Mouse (Mus musculus) kidney, adult 2 months (tissue): ENCODE data around the gene Slc9a3. TPM values are rescaled to one million over a fixed set of nuclear protein-coding genes. Genes with fewer than 3 reads are reported as not detected.
A peak's percentile ranks its signal among the peaks of the same experiment; 100 is the strongest.

Experiments used
- DNase-seq: peaks from one replicate; pipeline ENCODE4 v3.0.0; 2021
- H3K27ac ChIP-seq: fragments of 200-500 bp; 2 replicates; pipeline ENCODE4 v1.5.1; 2012; ENCODE audit warnings: low read depth, low read length, control low read depth, inconsistent platforms; ENCODE audit not compliant: insufficient read depth
- H3K27me3 ChIP-seq: fragments of 200-500 bp; replicated peaks from 2 replicates; pipeline ENCODE4 v1.6.1; 2012; ENCODE audit warnings: mild to moderate bottlenecking, moderate library complexity, low read length, inconsistent platforms; ENCODE audit not compliant: control insufficient read depth, insufficient read depth
- H3K36me3 ChIP-seq: fragments of 200-500 bp; 2 replicates; pipeline ENCODE4 v1.6.1; 2012; ENCODE audit warnings: mild to moderate bottlenecking, moderate library complexity, low read length, inconsistent platforms; ENCODE audit not compliant: control insufficient read depth, insufficient read depth
- H3K4me1 ChIP-seq: fragments of 200-500 bp; 2 replicates; pipeline ENCODE4 v1.6.1; 2011; ENCODE audit warnings: low read length; ENCODE audit not compliant: control insufficient read depth, insufficient read depth
- H3K4me3 ChIP-seq: fragments of 200-500 bp; 2 replicates; pipeline ENCODE4 v1.5.1; 2011; ENCODE audit warnings: mild to moderate bottlenecking, low read depth, low read length, control low read depth; ENCODE audit not compliant: insufficient read depth
- CTCF ChIP-seq: fragments of 200-500 bp; conservative IDR thresholded peaks from 2 replicates; pipeline ENCODE4 v1.5.1; 2011; ENCODE audit warnings: low read depth, mild to moderate bottlenecking, control low read depth, low read length, moderate library complexity, mixed read lengths; ENCODE audit not compliant: insufficient read depth, insufficient read length
- POLR2A ChIP-seq: fragments of 200-500 bp; IDR thresholded peaks from one replicate; pipeline ENCODE4 v1.6.1; 2011; ENCODE audit warnings: low read depth, low read length, control low read depth
- WGBS: fragments of 180-500 bp; shearing (Covaris S2); methylation state at CpG from one replicate; pipeline ENCODE4 v1.1.7; 2018; 5-methylcytosine and 5-hydroxymethylcytosine counted together
- polyA plus RNA-seq: library from polyadenylated mRNA; depleted of rRNA; stranded (reverse); fragments of >200 nt; gene quantifications from 2 replicates; pipeline ENCODE4 v1.2.3, GENCODE M21; 2012

Slc9a3 gene
- polyA plus RNA-seq, 1 experiment = 76.3 TPM

DNA sequence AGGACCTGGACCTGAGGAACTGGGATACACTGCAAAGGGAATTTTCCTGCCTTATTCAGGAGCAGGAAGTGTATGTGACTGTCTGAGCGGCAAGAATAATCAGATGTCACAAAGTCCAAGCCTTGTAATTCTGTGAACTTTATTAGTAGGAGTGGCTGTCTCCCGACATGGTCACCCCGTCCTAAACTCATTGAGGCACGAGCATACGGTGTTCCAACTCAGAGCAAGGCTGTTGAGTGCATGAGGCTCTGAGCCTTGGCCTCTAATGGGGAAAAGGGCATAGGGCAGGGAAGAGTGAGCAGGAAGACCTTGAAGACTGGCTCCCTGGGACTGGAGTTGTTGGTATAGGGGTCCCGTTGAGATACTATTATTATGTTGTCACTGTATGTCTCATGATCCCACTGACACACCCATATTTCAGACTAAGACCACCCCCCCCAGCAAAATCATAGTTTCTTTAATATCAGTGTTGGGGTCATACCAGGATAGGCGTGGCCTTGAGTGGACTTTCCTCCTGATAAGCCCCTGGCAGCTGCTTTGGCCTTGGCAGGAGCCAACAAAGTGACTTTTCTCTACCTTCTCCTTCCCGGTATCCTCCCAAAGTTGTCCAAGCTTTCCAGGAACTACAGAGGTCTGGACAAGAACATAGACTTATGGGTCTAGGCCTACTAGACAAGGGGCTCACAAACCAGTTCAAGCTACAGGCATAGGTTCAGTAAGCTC lies 19.0 kb upstream of the Slc9a3 start:
- no peak overlapping the region for H3K27ac ChIP-seq

DNA sequence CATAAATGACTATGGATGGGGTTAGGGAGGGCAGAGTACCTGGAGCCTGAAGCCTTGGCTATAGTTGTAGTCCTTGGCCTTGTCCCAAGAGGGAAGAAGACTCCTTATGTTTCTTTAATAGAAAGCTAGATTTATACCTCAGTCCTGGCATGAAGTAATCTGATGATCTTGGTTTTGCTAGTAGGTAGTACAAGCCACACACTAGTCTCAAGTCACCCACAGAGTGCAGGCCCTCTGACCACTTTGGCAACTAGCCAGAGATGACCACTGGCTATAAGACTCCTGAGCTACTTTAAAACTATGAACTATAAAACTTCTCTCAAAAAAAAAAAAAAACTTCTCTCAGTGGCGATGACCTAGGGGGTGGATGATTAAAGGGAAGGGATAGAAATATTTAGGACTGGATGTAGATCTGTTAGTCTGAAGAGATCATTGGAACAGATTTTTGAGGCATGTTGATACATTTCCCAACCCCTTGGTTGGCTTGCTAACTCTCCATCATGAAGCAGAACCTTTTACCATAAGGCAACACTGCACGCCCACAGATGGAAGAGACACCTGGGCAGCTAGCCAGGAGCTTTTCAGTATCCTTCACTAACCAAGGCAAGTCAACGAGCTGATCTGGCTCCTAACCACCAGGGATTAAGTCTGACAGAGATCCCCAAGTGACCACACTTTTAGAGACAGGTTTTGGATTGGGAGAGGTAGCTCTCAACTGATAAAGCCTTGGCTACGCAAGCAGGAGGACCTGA lies 18.2 kb upstream of the Slc9a3 start:
- no peak overlapping the region for H3K27ac ChIP-seq
- WGBS = 82% methylated on average over 4 of the region's 4 CpGs
- DNase-seq = no peak
- H3K4me3 ChIP-seq = no peak overlapping the region
- no peaks in the 10 kb centered on the region for H3K36me3 ChIP-seq
- no peaks in the 10 kb centered on the region for H3K27me3 ChIP-seq
- TF ChIP-seq POLR2A (no peak), CTCF (no peak)
- peaks cover 4% of the 10 kb centered on the region; the same call in 1 of the 2 replicates for H3K4me1 ChIP-seq

More for the DNA sequence above, 19.0 kb upstream of the Slc9a3 start:
- 64% methylated on average over 8 of the region's 8 CpGs for WGBS
- Histone ChIP-seq H3K4me3 (no peak overlapping the region), H3K27me3 (no peaks in the 10 kb centered on the region), H3K36me3 (no peaks in the 10 kb centered on the region), H3K4me1 (peaks cover 4% of the 10 kb centered on the region; the same call in 1 of the 2 replicates)
- DNase-seq = no peak
- no peak for TF ChIP-seq POLR2A
- TF ChIP-seq CTCF = no peak

DNA sequence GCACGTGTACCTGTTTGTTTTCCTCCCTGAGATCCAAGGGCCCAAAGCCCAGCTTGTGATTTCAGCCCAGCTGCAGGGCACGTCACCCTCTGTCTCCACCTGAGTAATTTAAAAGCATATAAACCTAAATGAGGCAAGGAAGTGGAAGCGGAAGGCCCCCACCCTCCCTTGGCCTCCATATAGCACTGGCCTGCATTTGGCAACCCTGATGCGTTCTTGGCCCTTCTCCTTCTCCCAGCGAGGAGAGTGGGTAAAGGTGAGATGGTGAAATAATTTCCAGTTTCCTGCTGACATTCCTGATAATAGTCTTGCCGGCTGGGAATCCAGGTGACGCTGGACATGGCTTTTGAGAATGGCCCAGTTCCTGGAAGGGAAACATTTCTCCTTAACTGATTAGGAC lies 16.8 kb upstream of the Slc9a3 start:
- no peak overlapping the region for H3K27ac ChIP-seq
- TF ChIP-seq CTCF = no peak
- TF ChIP-seq POLR2A = no peak
- no peak overlapping the region for H3K4me3 ChIP-seq
- DNase-seq = no peak
- no peaks in the 10 kb centered on the region for H3K36me3 ChIP-seq
- no peaks in the 10 kb centered on the region for H3K27me3 ChIP-seq
- WGBS = 61% methylated on average over 7 of the region's 7 CpGs
- H3K4me1 ChIP-seq = peaks cover 4% of the 10 kb centered on the region; the same call in 1 of the 2 replicates

DNA sequence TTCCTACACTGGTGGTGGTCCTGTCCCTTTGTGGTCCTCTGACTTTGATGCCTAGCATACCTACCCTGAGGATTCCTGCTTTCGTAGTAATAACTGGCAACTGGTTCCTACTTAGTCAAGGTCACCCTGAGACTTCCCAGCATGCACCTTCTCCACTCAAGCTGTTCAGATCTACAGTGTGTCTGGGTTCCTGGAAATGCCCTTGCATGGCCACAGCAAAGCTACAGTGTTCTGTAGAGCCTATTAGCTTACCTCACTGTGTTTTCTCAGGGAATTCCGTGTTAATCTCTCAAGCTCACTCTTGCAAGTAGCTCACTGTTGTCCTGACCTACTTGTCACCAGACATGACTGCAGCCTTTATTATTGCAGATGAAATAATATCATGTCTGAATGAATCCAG lies 13.8 kb upstream of the Slc9a3 start:
- peak; percentile 36 for DNase-seq
- TF ChIP-seq CTCF = no peak
- TF ChIP-seq POLR2A = no peak
- no peaks in the 10 kb centered on the region for H3K27me3 ChIP-seq
- H3K36me3 ChIP-seq = no peaks in the 10 kb centered on the region
- no peak overlapping the region for H3K4me3 ChIP-seq
- no peaks in the 10 kb centered on the region for H3K4me1 ChIP-seq
- H3K27ac ChIP-seq = no peak overlapping the region
- 71% methylated on average over 2 of the region's 2 CpGs for WGBS

DNA sequence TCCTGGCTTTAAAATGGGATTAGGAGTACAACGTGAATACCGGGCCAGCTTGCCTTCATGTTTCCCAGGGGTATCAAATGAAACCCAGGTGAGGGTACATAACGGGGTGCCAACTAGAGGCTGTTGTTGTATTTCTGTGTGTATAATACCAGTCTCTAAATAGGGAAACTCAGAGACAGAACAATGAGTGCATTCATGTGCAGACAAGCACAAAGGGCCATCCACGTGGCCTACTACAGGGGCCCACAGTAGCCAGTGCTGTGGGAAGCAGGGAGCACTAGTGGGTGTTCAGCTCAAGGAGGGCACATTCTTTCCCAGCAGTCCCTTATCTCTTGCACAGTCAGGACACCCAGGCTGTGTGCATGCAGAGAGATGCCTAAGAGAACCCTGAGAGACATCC lies 8.7 kb upstream of the Slc9a3 start:
- DNase-seq = no peak
- 89% methylated on average over 4 of the region's 4 CpGs for WGBS
- H3K27ac ChIP-seq = no peak overlapping the region
- no peaks in the 10 kb centered on the region for H3K27me3 ChIP-seq
- no peaks in the 10 kb centered on the region for H3K36me3 ChIP-seq
- H3K4me1 ChIP-seq = no peaks in the 10 kb centered on the region
- TF ChIP-seq POLR2A (no peak), CTCF (no peak)
- no peak overlapping the region for H3K4me3 ChIP-seq

DNA sequence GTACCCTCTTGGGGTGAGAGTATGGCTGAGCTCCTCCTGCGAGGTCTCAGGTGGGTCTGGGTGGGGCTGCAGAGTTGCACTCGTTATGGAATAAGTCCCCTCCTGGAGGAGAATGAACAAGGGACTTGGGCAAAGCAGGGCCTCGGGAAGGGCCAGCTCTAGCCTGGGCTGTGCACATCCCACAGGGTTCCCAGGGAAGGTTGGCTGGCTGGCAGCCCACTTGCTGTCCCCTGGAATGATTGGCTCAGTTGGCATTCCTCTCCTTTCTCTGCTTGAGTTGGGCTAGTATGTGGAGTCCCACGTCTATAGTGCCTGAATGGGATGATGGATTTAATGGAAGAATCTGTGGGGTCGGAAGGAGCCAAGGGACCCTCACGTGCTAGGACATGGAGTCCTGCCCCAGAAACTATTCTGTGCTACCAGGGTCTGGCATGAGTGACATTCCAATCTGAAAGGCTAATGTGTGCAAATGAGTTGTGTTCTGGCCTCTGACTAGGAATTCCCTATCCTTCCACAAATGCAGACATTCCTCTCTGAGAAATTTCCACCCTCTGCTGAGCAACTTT lies 7.5 kb upstream of the Slc9a3 start:
- Histone ChIP-seq H3K27me3 (no peaks in the 10 kb centered on the region), H3K36me3 (no peaks in the 10 kb centered on the region), H3K27ac (peak overlapping the region; percentile 49), H3K4me3 (no peak overlapping the region), H3K4me1 (no peaks in the 10 kb centered on the region)
- DNase-seq = peak; percentile 35
- WGBS = 61% methylated on average over 6 of the region's 6 CpGs
- TF ChIP-seq POLR2A = no peak
- no peak for TF ChIP-seq CTCF
